Mouse (Mus musculus) intestine, embryonic 15.5 days (tissue): Measurements from ENCODE around the gene Eef1b2. TPM values are rescaled to one million over a fixed set of nuclear protein-coding genes. Genes with fewer than 3 reads are reported as not detected.
"Not testable (repeated sequence)": the region's sequence is repeated elsewhere in the genome, so short reads cannot be mapped to it uniquely, and the experiment has no call there.

Source experiments
- ATAC-seq: fragments of 200-750 bp; cut with Nextera tagmentation; 2 replicates; pipeline ENCODE4 v1.8.0; 2017; ENCODE audit warnings: moderate TSS enrichment, moderate library complexity
- H3K27ac ChIP-seq: fragments of 300-500 bp; sonication (generic); 2 replicates; pipeline ENCODE4 v1.5.1; 2015; ENCODE audit warnings: mild to moderate bottlenecking, inconsistent platforms
- H3K27me3 ChIP-seq: fragments of 300-500 bp; sonication (generic); replicated peaks from 2 replicates; pipeline ENCODE4 v1.6.1; 2015; ENCODE audit warnings: inconsistent platforms
- H3K36me3 ChIP-seq: fragments of 300-500 bp; sonication (generic); 2 replicates; pipeline ENCODE4 v1.6.1; 2015; ENCODE audit warnings: inconsistent platforms
- H3K4me1 ChIP-seq: fragments of 300-500 bp; sonication (generic); replicated peaks from 2 replicates; pipeline ENCODE4 v1.6.1; 2015; ENCODE audit warnings: inconsistent platforms
- H3K4me2 ChIP-seq: fragments of 300-500 bp; sonication (generic); replicated peaks from 2 replicates; pipeline ENCODE4 v1.6.1; 2015; ENCODE audit warnings: mild to moderate bottlenecking, inconsistent platforms
- H3K4me3 ChIP-seq: fragments of 300-500 bp; sonication (generic); replicated peaks from 2 replicates; pipeline ENCODE4 v1.5.1; 2015; ENCODE audit warnings: inconsistent platforms
- H3K9ac ChIP-seq: fragments of 300-500 bp; sonication (generic); 2 replicates; pipeline ENCODE4 v1.6.1; 2015; ENCODE audit warnings: inconsistent platforms
- H3K9me3 ChIP-seq: fragments of 300-500 bp; sonication (generic); 2 replicates; pipeline ENCODE4 v1.6.1; 2016; ENCODE audit warnings: inconsistent platforms
- WGBS: fragments of 180-500 bp; shearing (Covaris S2); methylation state at CpG from one replicate; pipeline ENCODE4 v1.1.7; 2015; 5-methylcytosine and 5-hydroxymethylcytosine counted together
- polyA plus RNA-seq: library from polyadenylated mRNA; unstranded; fragments of >200 nt; fragmentation: Nextera tagmentation; extraction: Ambion mirVana; gene quantifications from 2 replicates; pipeline ENCODE4 v1.2.1, GENCODE M21; 2015

The Eef1b2 gene
- polyA plus RNA-seq = 545 and 642 TPM in 2 replicates

GRCm38 (mm10) chr1:63176604-63177421, at the start of gene Eef1b2, which contains the start of gene Ndufs1:
Gene Eef1b2 (plus strand): TSS chr1:63176825.
Gene Ndufs1 (minus strand): TSS chr1:63176833.
- WGBS = under 1% methylated on average over 72 of the region's 72 CpGs
- ATAC-seq = peak; percentile 92
- peaks cover 6% of the 10 kb centered on the region for H3K36me3 ChIP-seq

GRCm38 (mm10) chr1:63129273-63129672, 47.4 kb upstream of the Eef1b2 start:
- Histone ChIP-seq H3K36me3 (no peaks in the 10 kb centered on the region), H3K27me3 (no peaks in the 10 kb centered on the region), H3K9ac (no peak overlapping the region), H3K27ac (peak overlapping the region; percentile 15; the same call in 1 of the 2 replicates), H3K4me1 (no peaks in the 10 kb centered on the region), H3K4me2 (peak overlapping the region; percentile 53), H3K9me3 (no peaks in the 10 kb centered on the region), H3K4me3 (no peak overlapping the region)
- ATAC-seq = peak; percentile 57
- 45% methylated on average over 3 of the region's 3 CpGs for WGBS

More at GRCm38 (mm10) chr1:63176604-63177421, at the start of gene Eef1b2, which contains the start of gene Ndufs1:
- Histone ChIP-seq H3K27me3 (no peaks in the 10 kb centered on the region), H3K4me1 (peaks cover 20% of the 10 kb centered on the region), H3K4me2 (peak within 1 kb of the TSS; percentile 67), H3K9me3 (no peaks in the 10 kb centered on the region), H3K27ac (peak within 1 kb of the TSS; percentile 88), H3K9ac (peak within 1 kb of the TSS; percentile 88), H3K4me3 (peak within 1 kb of the TSS; percentile 95)

GRCm38 (mm10) chr1:63129857-63130690, 46.6 kb upstream of the Eef1b2 start:
- Histone ChIP-seq H3K4me1 (no peaks in the 10 kb centered on the region), H3K9ac (no peak overlapping the region), H3K4me2 (peak overlapping the region; percentile 53), H3K9me3 (no peaks in the 10 kb centered on the region), H3K27ac (peak overlapping the region; percentile 63), H3K36me3 (no peaks in the 10 kb centered on the region), H3K4me3 (peak overlapping the region; percentile 22; the same call in 1 of the 2 replicates), H3K27me3 (no peaks in the 10 kb centered on the region)
- WGBS = 13% methylated on average over 18 of the region's 18 CpGs
- ATAC-seq = peak; percentile 84

GRCm38 (mm10) chr1:63130883-63131282, 45.7 kb upstream of the Eef1b2 start:
- no peaks in the 10 kb centered on the region for H3K4me1 ChIP-seq
- no peaks in the 10 kb centered on the region for H3K36me3 ChIP-seq
- H3K4me2 ChIP-seq = no peak overlapping the region
- no peak overlapping the region for H3K27ac ChIP-seq
- H3K4me3 ChIP-seq = no peak overlapping the region
- whole genome bisulfite sequencing = 81% methylated on average over 2 of the region's 2 CpGs
- H3K9ac ChIP-seq = no peak overlapping the region
- H3K27me3 ChIP-seq = no peaks in the 10 kb centered on the region
- H3K9me3 ChIP-seq = no peaks in the 10 kb centered on the region
- no peak for ATAC-seq

DNA sequence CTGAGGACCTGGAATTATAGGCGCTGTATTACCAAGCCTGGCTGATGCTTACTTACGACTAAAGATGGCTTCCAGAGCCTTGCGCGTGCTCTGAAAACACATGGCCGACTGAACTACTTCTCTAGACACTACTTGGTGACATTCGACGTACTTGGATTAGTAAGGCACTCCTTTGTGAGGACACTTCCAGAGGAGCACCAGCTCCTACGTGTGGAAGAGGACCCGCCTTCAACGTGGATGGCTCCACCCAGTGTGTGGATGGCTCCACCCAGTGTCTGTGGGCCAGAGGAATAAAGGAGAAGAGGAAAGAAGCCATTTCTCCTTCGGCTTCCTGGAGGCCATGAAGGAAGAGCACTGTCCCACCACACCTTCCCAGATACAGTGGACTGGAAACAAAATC, 44.9 kb upstream of the Eef1b2 start:
- no peak overlapping the region for H3K27ac ChIP-seq
- H3K4me2 ChIP-seq = no peak overlapping the region
- no peak overlapping the region for H3K4me3 ChIP-seq
- H3K36me3 ChIP-seq = no peaks in the 10 kb centered on the region
- H3K27me3 ChIP-seq = no peaks in the 10 kb centered on the region
- 90% methylated on average over 11 of the region's 11 CpGs for WGBS
- no peaks in the 10 kb centered on the region for H3K4me1 ChIP-seq
- H3K9me3 ChIP-seq = no peaks in the 10 kb centered on the region
- ATAC-seq = no peak
- no peak overlapping the region for H3K9ac ChIP-seq

DNA sequence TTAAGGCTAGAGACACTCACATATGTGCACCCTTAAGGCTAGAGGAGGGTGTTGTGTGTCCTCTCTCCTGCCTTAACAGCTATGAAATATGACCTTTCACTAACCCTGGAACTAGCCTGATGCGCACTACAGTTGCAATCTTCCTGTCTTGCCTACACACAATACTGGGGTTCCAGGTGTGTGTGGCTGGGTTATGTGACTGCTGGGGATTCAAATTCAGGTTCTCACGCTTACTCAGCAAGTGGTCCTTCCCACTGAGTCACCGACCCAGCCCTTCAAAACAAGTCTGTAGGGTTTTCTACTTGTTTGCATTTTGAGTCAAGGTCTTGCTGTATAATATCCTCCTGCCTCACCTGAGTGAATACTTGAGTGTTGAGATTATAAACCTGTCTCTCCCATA, 42.1 kb upstream of the Eef1b2 start:
- ATAC-seq = no peak
- WGBS = 78% methylated on average over 3 of the region's 3 CpGs
- Histone ChIP-seq H3K27ac (no peak overlapping the region), H3K4me3 (no peak overlapping the region), H3K4me2 (no peak overlapping the region), H3K36me3 (no peaks in the 10 kb centered on the region), H3K4me1 (no peaks in the 10 kb centered on the region), H3K9ac (no peak overlapping the region), H3K27me3 (no peaks in the 10 kb centered on the region), H3K9me3 (no peaks in the 10 kb centered on the region)

GRCm38 (mm10) chr1:63137971-63138370, 38.7 kb upstream of the Eef1b2 start:
- H3K4me3 ChIP-seq = no peak overlapping the region
- no peak for ATAC-seq
- H3K36me3 ChIP-seq = 0 out of 2 replicates have a peak, but pooled peaks cover 2% of the 10 kb centered on the region
- no peak overlapping the region for H3K27ac ChIP-seq
- no peaks in the 10 kb centered on the region for H3K4me1 ChIP-seq
- no peaks in the 10 kb centered on the region for H3K9me3 ChIP-seq
- 80% methylated on average over 2 of the region's 2 CpGs for WGBS
- H3K27me3 ChIP-seq = no peaks in the 10 kb centered on the region
- no peak overlapping the region for H3K9ac ChIP-seq
- no peak overlapping the region for H3K4me2 ChIP-seq

DNA sequence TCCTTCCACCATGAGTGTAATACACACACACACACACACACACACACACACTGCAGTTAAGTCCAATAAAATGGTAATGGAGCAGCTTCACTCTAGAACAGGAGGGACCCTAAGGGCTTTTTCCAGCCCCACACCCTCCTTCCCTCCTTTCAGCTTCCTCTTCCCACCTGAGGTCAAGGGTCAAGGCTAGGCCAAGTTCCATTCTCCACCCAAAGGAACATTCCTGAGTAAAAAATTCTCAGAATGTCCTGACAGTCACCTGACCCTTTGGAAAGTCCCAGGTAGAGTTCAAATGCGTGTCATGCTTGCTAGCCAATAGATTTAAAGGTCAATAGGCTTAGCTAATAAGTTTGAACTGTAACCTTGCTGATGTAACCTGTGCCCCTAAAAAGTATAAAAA, 38.0 kb upstream of the Eef1b2 start:
- 91% methylated on average over 1 of the region's 1 CpGs for WGBS
- not testable (repeated sequence) for ATAC-seq

GRCm38 (mm10) chr1:63140231-63140630, 36.4 kb upstream of the Eef1b2 start:
- H3K27me3 ChIP-seq = no peaks in the 10 kb centered on the region
- WGBS = 94% methylated on average over 13 of the region's 13 CpGs
- no peak overlapping the region for H3K27ac ChIP-seq
- H3K4me3 ChIP-seq = no peak overlapping the region
- H3K36me3 ChIP-seq = peaks cover 8% of the 10 kb centered on the region; the same call in 1 of the 2 replicates
- no peak overlapping the region for H3K9ac ChIP-seq
- H3K9me3 ChIP-seq = no peaks in the 10 kb centered on the region
- no peaks in the 10 kb centered on the region for H3K4me1 ChIP-seq
- H3K4me2 ChIP-seq = no peak overlapping the region
- no peak for ATAC-seq

More for the DNA sequence above, 38.0 kb upstream of the Eef1b2 start:
- not testable (repeated sequence) for H3K4me2 ChIP-seq, H3K27ac ChIP-seq, H3K9me3 ChIP-seq, H3K9ac ChIP-seq, H3K4me3 ChIP-seq, H3K4me1 ChIP-seq, H3K36me3 ChIP-seq, H3K27me3 ChIP-seq

DNA sequence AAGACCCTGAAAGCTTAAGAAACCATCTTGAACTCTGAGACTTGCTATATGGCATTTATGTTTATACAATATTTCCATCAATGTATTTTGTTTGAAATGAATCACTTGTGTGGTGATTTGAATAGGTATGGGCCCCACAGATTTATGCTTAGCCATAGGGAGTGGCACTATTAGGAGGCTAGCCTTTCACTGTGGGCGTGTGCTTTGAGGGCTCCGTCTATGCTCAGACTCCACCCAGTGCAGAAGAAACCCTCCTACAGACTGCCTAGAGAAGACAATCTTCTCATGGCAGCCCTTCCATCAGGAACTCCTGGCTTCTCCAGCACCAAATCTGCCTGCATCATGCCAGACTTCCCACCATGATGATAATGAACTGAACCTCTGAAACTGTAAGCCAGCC, 8.0 kb upstream of the Eef1b2 start:
- peaks cover 18% of the 10 kb centered on the region for H3K36me3 ChIP-seq
- 69% methylated on average over 2 of the region's 2 CpGs for WGBS
- H3K4me2 ChIP-seq = no peak overlapping the region
- no peak overlapping the region for H3K27ac ChIP-seq
- H3K4me1 ChIP-seq = no peaks in the 10 kb centered on the region
- no peak for ATAC-seq
- no peaks in the 10 kb centered on the region for H3K9me3 ChIP-seq
- H3K9ac ChIP-seq = no peak overlapping the region
- H3K27me3 ChIP-seq = no peaks in the 10 kb centered on the region
- no peak overlapping the region for H3K4me3 ChIP-seq

DNA sequence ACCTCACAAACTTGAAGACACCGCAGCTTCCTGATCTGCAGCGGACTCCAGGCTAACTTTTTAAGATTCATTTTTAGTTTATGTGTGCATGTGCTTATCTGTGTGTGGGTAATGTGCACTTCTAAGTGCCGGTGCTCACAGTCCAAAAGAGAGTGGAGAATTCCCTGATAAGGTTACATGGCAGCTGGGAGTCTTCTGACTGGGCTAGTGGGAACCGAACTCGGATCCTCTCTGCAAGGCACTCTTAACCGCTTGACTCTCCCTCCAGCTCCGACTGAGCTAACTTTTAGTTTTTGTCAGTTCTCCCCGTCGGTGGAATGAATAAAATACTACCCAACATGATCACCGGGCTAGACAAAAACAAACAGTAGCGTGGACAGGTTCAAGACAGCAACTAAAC, 772 bp upstream of the Eef1b2 start:
- H3K27me3 ChIP-seq = no peaks in the 10 kb centered on the region
- H3K4me2 ChIP-seq = peak overlapping the region; percentile 67
- H3K27ac ChIP-seq = peak overlapping the region; percentile 88
- peaks cover 20% of the 10 kb centered on the region for H3K4me1 ChIP-seq
- WGBS = 7% methylated on average over 11 of the region's 11 CpGs
- no peaks in the 10 kb centered on the region for H3K9me3 ChIP-seq
- peak overlapping the region; percentile 88 for H3K9ac ChIP-seq
- H3K4me3 ChIP-seq = peak overlapping the region; percentile 95
- ATAC-seq = no peak
- H3K36me3 ChIP-seq = peaks cover 10% of the 10 kb centered on the region

GRCm38 (mm10) chr1:63176259-63176603, 394 bp upstream of the Eef1b2 start:
- peak; percentile 59 for ATAC-seq
- WGBS = 0% methylated on average over 14 of the region's 14 CpGs
- peak overlapping the region; percentile 95 for H3K4me3 ChIP-seq
- peaks cover 10% of the 10 kb centered on the region for H3K36me3 ChIP-seq
- H3K4me1 ChIP-seq = peaks cover 20% of the 10 kb centered on the region
- H3K4me2 ChIP-seq = peak overlapping the region; percentile 67
- no peaks in the 10 kb centered on the region for H3K9me3 ChIP-seq
- peak overlapping the region; percentile 88 for H3K9ac ChIP-seq
- peak overlapping the region; percentile 88 for H3K27ac ChIP-seq
- no peaks in the 10 kb centered on the region for H3K27me3 ChIP-seq
